Mouse (Mus musculus): ENCODE data around the gene Gm49776.
"Not testable (repeated sequence)": the region's sequence is repeated elsewhere in the genome, so short reads cannot be mapped to it uniquely, and the experiment has no call there.

Gene Gm49776

DNA sequence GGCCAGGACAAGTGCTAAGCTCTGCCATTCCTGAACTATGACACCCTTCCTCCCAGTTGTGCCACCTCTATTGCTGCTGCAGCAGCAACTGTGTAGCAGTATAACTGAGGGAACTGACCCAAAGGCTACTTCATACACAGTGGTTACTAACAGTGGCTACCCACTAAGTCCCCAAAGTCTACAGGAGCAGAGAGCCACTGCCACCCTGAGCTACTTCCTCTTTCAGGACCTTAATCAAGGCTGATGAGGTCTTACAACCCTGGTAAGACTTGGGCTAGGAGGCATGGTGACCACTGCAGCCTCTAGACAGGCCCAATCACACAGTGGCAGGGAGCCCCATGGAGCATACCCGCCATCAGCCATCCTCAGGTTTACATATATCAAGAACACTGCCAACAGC, 56.1 kb downstream of the Gm49776 start:
- DNase-seq (ENCODE audit: low spot score): no peak

DNA sequence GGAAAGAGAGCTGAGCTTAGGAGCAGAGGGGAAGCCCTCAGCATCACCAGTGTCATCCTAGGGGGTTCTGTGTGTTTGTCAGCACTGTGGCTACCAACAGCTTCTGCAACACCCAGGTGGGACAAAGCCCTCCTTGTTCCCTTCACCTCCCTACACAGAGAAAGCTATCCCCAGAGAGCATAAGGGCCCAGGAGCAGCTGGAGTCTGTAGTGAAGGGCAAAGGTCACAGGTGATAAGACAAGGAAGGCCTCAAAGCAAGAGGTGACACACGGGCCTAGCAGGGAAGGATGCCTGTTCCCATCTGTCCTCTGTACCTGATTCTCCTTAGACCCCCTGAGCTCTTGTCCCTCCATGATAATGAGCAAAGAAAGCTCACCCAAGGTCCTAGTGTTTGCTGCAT, 56.5 kb downstream of the Gm49776 start:
- DNase-seq (ENCODE audit: low spot score): no peak

GRCm38 (mm10) chr16:18200062-18200461, 58.1 kb downstream of the Gm49776 start:
- no peak for DNase-seq (ENCODE audit: low spot score)

DNA sequence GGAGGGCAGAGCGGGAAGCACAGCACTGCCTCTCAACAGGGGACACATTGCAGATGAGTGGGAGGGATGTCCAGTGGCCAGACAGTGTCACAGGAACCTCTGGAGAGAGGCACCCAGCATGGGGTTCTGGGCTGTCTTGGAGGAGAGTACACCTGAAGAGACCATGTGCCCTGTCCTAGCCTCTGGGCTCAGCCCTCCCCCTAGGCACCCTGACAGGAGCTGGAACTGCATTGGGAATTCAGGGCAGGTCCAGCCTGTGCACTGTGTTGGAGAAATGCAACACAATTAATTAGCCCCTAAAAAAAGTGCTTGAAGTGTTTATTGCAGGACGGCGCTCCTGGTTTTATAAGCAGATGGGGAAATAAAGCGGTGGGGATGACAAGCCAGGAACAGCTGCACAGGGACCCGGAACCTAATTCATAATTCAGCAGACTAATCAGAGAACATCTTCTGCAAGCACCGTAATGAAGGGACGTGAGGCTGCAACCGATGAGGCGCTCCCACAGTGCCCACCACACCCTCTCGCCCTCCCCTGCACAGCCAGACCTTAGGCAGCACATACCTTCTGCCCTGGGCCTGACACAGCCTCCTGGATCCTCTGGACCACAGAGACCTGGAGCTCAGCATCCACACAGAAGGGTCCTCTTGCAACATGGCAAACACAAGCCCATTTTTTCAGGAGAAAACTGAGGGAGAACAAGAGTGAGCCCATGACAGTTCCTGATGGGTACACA, 59.6 kb downstream of the Gm49776 start:
- no peak for DNase-seq (ENCODE audit: low spot score)

DNA sequence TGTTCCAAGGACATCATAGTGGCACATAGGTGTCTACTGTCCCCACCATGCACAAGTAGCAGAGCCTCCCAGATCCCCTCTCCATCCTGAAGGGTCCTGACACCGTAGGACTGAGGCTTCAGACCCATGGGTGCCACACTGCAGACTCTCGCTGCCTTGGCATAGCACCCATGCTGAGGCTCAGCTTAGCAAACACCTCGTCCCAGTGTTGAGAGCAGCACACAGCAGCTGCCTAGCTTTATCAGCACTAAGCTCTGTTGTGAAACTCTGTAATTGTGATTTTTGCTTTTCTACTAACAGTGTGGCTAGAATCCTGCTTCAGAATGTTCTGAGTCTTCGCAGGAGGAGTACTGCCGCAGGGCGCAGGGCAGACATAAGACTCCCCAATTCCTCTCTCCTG, 60.2 kb downstream of the Gm49776 start:
- no peak for DNase-seq (ENCODE audit: low spot score)

DNA sequence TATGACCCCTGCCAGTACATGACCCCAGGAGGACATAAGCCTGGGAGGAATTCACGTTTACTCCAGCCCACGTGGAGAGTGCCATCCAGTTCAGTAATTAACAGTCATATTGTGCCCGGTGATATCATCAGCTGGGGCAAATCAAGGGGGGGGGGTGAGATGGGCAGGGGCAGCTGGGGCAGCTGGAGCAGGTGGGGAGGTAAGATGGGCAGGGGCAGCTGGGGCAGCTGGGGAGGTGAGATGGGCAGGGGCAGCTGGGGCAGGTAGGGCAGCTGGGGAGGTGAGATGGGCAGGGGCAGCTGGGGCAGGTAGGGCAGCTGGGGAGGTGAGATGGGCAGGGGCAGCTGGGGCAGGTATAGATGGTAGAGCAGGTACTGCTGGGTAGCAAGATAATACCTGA, 62.6 kb downstream of the Gm49776 start:
- not testable (repeated sequence) for DNase-seq (ENCODE audit: low spot score)

All from layer of hippocampus, adult 9-10 months (tissue).